Mouse (Mus musculus) thymus, adult 2 months (tissue): ENCODE results near the gene Dpysl4.

ENCODE experiments used
- CTCF ChIP-seq: fragments of 200-500 bp; IDR thresholded peaks from 2 replicates; pipeline ENCODE4 v1.5.1; 2012; ENCODE audit warnings: mild to moderate bottlenecking, control low read depth, low read length, moderate library complexity, borderline replicate concordance; ENCODE audit not compliant: control insufficient read depth, poor library complexity, insufficient read depth; ENCODE audit errors: extremely low read depth
- POLR2A ChIP-seq: fragments of 200-500 bp; IDR thresholded peaks from 2 replicates; pipeline ENCODE4 v1.6.1; 2012; ENCODE audit warnings: mild to moderate bottlenecking, low read length, control low read depth, moderate library complexity; ENCODE audit not compliant: control insufficient read depth, poor library complexity, insufficient read depth; ENCODE audit errors: extremely low read depth

- TF ChIP-seq CTCF (no peak), POLR2A (no peak)
These were observed at the start of gene Dpysl4 for GRCm38 (mm10) chr7:139085629-139086194.
